Mouse (Mus musculus) embryo, embryonic 11.5 days (tissue): Measurements from ENCODE around the gene Garnl3.

Experiments
- DNase-seq: peaks from one replicate; pipeline ENCODE4 v3.0.0-alpha.2; 2012; ENCODE audit warnings: low read depth, low spot score

Garnl3 gene

DNA sequence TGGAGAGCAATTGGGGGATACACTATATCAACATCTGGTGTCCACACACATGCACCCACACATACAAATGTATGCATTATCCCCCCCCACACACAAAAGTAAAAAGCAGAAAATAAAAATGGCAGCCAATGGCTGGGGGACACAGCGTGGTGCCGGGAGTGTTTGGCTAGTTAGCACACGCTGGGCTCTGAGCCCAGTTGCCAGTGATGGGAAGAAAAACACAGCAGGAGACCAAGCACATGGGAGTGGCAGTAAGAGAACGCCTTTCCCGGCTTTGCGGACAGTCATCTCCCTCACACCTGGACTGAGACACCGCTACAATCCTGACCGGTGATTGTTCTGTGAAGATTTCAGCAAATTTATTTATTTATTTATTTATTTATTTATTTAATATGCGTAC is 160.2 kb downstream of the Garnl3 start:
- DNase-seq = no peak

DNA sequence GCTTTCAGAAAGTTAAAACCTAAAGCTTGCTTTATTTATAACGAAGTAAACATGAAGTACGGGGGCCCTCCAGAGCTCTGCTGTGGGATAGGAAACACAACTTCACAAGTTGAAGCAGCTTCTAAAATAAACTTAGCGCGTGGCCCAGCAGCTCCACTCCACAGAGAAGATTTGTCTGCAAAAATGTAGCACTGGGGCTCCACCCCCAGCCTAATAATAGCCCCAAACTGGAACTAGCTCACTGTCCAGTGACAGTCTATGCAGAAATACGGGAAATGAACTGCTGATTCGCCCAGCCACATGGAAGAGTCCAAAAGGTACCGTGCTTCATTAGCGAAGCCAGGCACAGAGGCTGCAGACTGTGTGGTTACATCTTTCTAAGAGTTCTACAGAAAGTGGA is 162.1 kb downstream of the Garnl3 start:
- no peak for DNase-seq

- no peak for DNase-seq
Observed at GRCm38 (mm10) chr2:32968024-32968614, 163.3 kb downstream of the Garnl3 start.

DNA sequence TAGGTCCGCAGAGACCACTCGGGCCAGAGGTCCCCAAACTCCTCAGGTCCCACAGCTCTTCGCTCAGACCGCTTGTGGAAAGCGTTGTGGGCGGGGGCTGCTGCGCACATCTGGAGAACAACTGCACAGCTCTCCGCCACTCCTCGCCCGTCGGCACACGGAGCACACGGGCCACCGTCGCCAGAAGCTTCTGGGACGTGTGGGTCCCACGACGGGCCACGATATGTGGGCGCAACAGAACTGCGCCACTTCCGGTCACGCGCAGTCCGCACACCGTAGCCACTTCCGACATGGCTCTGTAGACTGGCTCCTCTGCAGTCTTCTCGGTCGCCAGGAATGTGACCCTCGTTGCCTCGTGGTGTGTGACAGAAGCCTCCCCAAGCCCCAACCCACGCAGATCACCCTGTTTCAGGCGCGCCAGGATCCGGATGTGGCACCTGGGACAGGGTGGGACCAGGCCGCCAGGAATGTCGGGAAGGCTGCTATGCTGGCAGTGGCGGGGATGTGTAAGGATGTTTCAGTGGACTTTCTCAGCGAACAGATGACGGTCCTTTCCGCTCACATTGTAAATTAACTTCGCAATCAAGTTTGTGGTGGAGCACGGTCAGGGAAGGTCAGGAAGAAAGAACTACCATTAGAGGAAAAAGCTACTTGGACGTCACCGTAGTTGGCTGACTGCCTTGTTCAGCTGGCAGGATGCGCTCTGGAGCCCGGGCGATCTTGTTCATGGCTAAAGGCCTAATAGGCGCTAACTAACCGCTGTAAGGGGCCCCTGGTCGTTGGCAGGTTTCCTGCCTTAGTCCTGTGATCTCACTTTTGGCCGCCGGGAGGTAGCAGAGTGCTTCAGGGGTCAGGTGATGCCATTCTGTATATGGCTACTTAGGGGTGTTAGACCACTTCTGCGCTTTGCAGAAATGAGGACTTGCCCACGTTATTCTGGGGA is 164.5 kb downstream of the Garnl3 start:
- DNase-seq = peak; percentile 67

- no peak for DNase-seq
Observed at GRCm38 (mm10) chr2:32966184-32966688, 165.2 kb downstream of the Garnl3 start.

DNA sequence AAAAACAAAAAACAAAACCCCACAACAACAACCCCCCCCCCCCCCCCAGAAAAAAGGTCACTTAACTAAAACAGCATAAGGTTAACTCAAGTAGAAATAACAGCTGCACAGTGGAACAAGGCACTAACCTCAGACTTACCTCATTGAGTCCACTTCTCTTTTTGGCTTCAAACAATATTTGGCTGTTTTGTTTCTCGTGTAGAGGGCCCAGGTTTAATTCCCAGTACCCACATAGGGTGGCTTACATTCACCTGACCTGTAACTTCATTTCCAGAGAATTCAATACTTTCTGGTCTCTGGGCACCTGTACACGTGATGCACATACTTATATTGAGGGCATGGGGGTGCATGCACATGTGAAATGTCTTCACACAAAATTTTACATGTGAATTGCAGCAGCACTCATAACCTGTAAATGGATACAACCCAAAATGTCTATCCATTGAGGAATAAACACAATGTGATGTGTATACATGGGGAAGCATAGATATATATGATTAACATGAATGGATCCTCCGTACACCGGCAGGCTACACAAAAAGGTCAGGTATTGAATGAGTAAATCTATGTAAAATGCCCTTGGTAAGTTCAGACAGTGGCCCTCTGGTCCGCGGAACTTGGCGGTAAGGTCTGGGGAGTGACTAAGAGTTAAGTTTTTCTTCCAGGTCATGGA is 165.8 kb downstream of the Garnl3 start:
- no peak for DNase-seq

DNA sequence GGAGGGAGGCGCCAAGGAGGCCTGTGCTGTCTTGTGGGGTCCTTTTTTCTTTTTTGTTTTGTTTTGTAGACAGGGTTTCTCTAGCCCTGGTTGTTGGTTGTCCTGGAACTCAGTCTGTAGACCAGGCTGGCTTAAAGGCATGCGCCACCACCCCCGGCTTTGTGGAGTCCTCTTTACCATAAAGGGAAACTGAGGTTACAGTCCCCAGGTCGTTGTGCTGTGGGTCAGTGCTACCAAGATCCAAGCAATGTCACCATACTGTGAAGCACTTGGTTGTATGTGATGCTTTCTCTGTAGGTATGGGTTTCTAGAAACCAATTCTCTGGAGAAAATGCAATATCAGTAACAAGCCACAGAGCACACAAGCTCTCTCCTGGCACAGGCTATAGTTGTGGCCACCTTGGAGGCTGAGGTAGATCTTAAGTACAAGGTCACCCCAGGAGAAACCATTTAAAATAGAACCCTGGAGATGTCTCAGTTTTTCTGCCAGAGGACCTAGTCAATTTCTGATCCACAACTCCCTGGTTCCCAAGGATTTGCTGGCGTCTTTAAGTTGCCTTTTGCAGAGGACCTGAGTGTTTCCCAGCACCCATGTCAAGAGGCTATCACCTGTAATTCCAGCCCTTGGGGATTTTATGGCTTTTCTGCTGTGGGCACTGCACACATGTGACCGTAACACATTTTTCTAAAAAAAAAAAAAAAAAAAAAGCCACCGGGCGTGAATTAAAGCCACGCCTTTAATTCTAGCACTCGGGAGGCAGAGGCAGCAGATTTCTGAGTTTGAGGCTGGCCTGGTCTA is 166.6 kb downstream of the Garnl3 start:
- DNase-seq = no peak

GRCm38 (mm10) chr2:32963981-32964380 is 167.5 kb downstream of the Garnl3 start:
- DNase-seq = no peak

DNA sequence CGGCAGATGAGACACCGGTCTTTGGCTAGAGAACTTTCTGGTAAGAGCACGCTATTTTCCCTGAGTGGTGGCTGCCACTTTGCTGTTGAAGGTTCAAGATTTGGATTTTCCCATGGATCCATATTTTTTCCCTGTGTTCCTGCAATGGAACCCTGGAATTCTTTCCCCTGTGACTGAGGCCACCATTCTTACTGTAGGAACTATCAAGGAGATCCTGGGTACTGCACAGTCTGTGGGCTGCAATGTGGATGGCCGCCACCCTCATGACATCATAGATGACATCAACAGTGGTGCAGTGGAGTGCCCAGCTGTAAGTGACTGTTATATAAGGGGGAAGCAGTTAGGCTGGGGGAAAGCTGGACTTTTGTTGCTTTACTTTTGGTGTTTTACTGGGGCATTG is 167.9 kb downstream of the Garnl3 start:
- no peak for DNase-seq

DNA sequence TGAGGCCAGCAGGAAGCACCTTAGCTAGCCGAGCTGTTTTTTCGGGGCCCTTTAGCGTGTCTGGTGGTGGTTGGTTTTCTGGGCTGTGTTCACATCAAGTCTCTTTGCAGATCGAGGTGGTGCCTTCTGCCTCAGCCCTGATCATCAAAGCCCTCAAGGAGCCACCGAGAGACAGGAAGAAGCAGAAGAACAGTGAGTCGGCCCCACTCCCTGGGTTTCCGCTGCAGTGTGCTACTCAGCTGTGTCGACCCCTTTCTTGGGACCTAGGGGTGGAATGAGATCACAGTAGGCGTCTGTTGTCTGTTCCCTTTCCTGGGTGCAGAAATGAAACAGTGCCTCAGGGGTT is 168.6 kb downstream of the Garnl3 start:
- DNase-seq = no peak

DNA sequence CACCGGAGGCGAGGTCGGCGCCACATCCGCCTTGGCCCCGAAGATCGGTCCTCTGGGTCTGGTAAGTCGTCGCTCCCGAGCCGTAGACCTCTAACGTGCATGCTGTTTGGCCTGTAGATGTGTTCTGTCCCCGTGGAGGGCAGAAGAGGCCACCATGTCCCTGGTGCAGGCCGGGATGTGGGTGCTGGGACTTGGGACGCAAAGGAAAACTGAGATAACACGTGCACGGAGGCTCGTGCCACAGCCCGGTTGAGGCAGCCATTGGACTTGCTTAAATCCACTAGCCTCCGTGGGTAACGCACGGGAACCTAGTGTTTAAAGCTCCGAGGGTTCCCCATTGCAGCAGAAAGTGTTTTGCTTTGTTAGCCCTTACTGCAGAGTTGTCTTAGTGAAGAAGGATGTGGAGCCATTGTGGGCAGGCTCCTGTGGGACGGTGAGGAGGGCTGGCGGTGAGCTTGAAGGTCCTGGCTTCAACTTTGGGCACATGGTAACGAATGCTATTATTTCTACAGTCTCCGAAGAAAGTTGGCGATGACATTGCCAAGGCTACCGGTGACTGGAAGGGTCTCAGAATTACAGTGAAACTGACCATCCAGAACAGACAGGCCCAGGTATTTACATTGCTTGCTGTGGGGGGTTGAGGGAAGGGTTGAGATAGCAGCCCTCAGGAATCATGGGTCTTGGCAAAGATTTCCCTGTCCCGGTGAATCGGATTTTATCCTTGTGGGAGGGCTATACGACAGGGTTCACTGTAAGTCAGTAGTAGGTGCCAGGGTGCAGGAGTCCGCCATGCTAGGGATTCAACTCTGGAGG is 169.2 kb downstream of the Garnl3 start:
- DNase-seq = no peak

GRCm38 (mm10) chr2:32961192-32961995 is 170.1 kb downstream of the Garnl3 start, which contains the start of the genes Rpl12 and Lrsam1:
Rpl12 (plus strand) TSS chr2:32961559.
Lrsam1 (minus strand) TSS chr2:32961614.
- DNase-seq = peak; percentile 86

DNA sequence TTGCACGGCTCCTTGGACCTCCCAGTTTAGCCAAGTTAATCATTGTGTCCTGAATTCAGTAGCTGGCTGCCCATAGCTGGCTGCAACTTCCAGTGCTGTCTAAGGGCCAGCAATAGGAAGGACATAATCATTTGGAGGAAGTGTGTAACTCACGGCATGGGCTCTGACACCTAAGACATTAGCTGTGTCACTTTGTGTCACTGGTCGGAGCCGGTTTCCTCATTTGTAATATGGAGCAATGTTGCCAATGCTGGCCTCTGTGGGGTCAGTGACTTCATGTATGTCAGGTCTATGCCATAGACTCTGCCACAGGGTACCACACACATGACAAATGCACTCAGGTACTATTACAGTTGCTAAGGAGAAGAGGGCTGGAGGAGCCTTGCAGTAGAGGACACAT is 171.2 kb downstream of the Garnl3 start:
- no peak for DNase-seq

GRCm38 (mm10) chr2:32957344-32957743 is 174.1 kb downstream of the Garnl3 start:
- DNase-seq = no peak

GRCm38 (mm10) chr2:32954581-32954980 is 176.9 kb downstream of the Garnl3 start:
- DNase-seq = no peak

- DNase-seq = no peak
Observed at GRCm38 (mm10) chr2:32947454-32947853, 184.0 kb downstream of the Garnl3 start.

GRCm38 (mm10) chr2:32940483-32940882 is 191.0 kb downstream of the Garnl3 start:
- no peak for DNase-seq

DNA sequence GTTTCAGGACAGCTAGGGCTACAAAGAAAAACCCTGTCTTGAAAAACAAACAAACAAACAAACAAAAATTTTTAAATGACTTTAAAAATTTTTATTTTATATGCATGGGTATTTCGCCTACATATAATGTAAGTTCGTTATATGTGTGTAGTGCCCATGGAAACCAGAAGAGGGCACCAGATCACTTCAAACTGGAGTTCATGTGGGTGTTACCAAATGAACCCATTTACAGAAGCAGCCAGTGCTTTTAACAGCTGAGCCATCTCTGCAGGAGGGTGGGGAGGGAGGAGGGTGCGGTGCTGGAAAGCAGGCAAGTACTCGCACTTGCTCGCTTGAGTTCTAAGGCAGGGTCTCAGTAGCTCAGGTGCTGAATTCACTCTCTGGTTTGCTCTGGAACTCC is 192.0 kb downstream of the Garnl3 start:
- peak; percentile 42 for DNase-seq

- DNase-seq = no peak
Observed at GRCm38 (mm10) chr2:32938741-32939140, 192.7 kb downstream of the Garnl3 start.
